Mouse (Mus musculus): Measurements from ENCODE around the gene Foxo1. TPM values are rescaled to one million over a fixed set of nuclear protein-coding genes. Genes with fewer than 3 reads are reported as not detected.

The Foxo1 gene
- total and polyA plus RNA-seq, 3 experiments: 0.31 to 2.5 TPM; not detected in 1

- DNase-seq (ENCODE audit: low read depth, low spot score): no peak
- Histone ChIP-seq H3K4me1 (ENCODE audit: control insufficient read depth in 1 of 2, insufficient read depth in 2 of 2, low read length in 2 of 2) (no peaks in the 10 kb centered on the region), H3K36me3 (ENCODE audit: control insufficient read depth in 1 of 2, insufficient read depth in 2 of 2, low read length in 2 of 2) (no peaks in the 10 kb centered on the region), H3K79me2 (ENCODE audit: control insufficient read depth, insufficient read depth, low read length, poor library complexity) (no peaks in the 10 kb centered on the region), H3K9ac (ENCODE audit: control insufficient read depth, low read depth, low read length, poor library complexity, severe bottlenecking) (no peak overlapping the region), H3K4me3 (ENCODE audit: control insufficient read depth in 1 of 2, insufficient read depth in 1 of 2, low read depth in 2 of 2, low read length in 2 of 2) (no peak overlapping the region), H3K27me3 (ENCODE audit: control insufficient read depth in 1 of 2, insufficient read depth in 2 of 2, low read length in 2 of 2) (no peaks in the 10 kb centered on the region), H3K27ac (ENCODE audit: control insufficient read depth, low read depth, low read length) (no peak overlapping the region), H3K9me3 (replicated peaks; ENCODE audit: insufficient read depth, low read length) (no peaks in the 10 kb centered on the region)
- no peak for TF ChIP-seq TBP (IDR thresholded peaks at IDR 0.05; ENCODE audit: low read depth, low read length)
- no peak for TF ChIP-seq E2F4 (IDR thresholded peaks at IDR 0.05; ENCODE audit: borderline replicate concordance, low read depth, low read length)
- no peak for TF ChIP-seq JUND (IDR thresholded peaks at IDR 0.05; ENCODE audit: low read depth, low read length)
- TF ChIP-seq NELFE (IDR thresholded peaks at IDR 0.05; ENCODE audit: low read depth, low read length): no peak
- no peak for TF ChIP-seq TAL1 (IDR thresholded peaks at IDR 0.05; ENCODE audit: low read length)
- TF ChIP-seq POLR2AphosphoS5 (IDR thresholded peaks at IDR 0.05; ENCODE audit: borderline replicate concordance, low read depth, low read length): no peak
Measured at GRCm38 (mm10) chr3:52391897-52392296, 123.8 kb downstream of the Foxo1 start.

- no peak overlapping the region for H3K27ac ChIP-seq (ENCODE audit: control insufficient read depth, low read depth, low read length)
- no peak overlapping the region for H3K4me3 ChIP-seq (ENCODE audit: control insufficient read depth in 1 of 2, insufficient read depth in 1 of 2, low read depth in 2 of 2, low read length in 2 of 2)
- no peak for TF ChIP-seq E2F4 (IDR thresholded peaks at IDR 0.05; ENCODE audit: borderline replicate concordance, low read depth, low read length)
- TF ChIP-seq GABPA (IDR thresholded peaks at IDR 0.05; ENCODE audit: low read depth, low read length): no peak
- no peak for TF ChIP-seq POLR2A (IDR thresholded peaks at IDR 0.05; ENCODE audit: control insufficient read depth in 1 of 2, insufficient read depth in 1 of 2, low read depth in 1 of 2, low read length in 2 of 2, poor library complexity in 1 of 2)
- TF ChIP-seq UBTF (IDR thresholded peaks at IDR 0.05; ENCODE audit: borderline replicate concordance, insufficient read depth, low read depth, low read length): no peak
- TF ChIP-seq JUND (IDR thresholded peaks at IDR 0.05; ENCODE audit: low read depth, low read length): no peak
- TF ChIP-seq MYB (IDR thresholded peaks at IDR 0.05; ENCODE audit: low read depth, low read length): no peak
- no peak for TF ChIP-seq POLR2AphosphoS2 (IDR thresholded peaks at IDR 0.05; ENCODE audit: low read length)
- TF ChIP-seq NRF1 (IDR thresholded peaks at IDR 0.05; ENCODE audit: insufficient read depth, low read depth, low read length, poor library complexity, severe bottlenecking): no peak
- TF ChIP-seq NELFE (IDR thresholded peaks at IDR 0.05; ENCODE audit: low read depth, low read length): no peak
- no peak for TF ChIP-seq ZNF384 (IDR thresholded peaks at IDR 0.05; ENCODE audit: low read depth, low read length)
- no peak for TF ChIP-seq USF1 (IDR thresholded peaks at IDR 0.05; ENCODE audit: low read depth, low read length)
- TF ChIP-seq TBP (IDR thresholded peaks at IDR 0.05; ENCODE audit: low read depth, low read length): no peak
- no peak for TF ChIP-seq CHD1 (IDR thresholded peaks at IDR 0.05; ENCODE audit: low read depth, low read length)
- no peak for TF ChIP-seq HCFC1 (IDR thresholded peaks at IDR 0.05; ENCODE audit: low read depth, low read length)
- TF ChIP-seq BHLHE40 (IDR thresholded peaks at IDR 0.05; ENCODE audit: borderline replicate concordance, low read depth, low read length): no peak
- TF ChIP-seq CHD2 (IDR thresholded peaks at IDR 0.05; ENCODE audit: low read length): no peak
- TF ChIP-seq ETS1 (IDR thresholded peaks at IDR 0.05; ENCODE audit: low read depth, low read length): no peak
- TF ChIP-seq SMC3 (IDR thresholded peaks at IDR 0.05; ENCODE audit: low read depth, low read length): no peak
- DNase-seq (ENCODE audit: low read depth, low spot score): no peak
- no peaks in the 10 kb centered on the region for H3K27me3 ChIP-seq (ENCODE audit: control insufficient read depth in 1 of 2, insufficient read depth in 2 of 2, low read length in 2 of 2)
- H3K9me3 ChIP-seq (replicated peaks; ENCODE audit: insufficient read depth, low read length): no peaks in the 10 kb centered on the region
- H3K9ac ChIP-seq (ENCODE audit: control insufficient read depth, low read depth, low read length, poor library complexity, severe bottlenecking): no peak overlapping the region
- H3K36me3 ChIP-seq (ENCODE audit: control insufficient read depth in 1 of 2, insufficient read depth in 2 of 2, low read length in 2 of 2): no peaks in the 10 kb centered on the region
- no peaks in the 10 kb centered on the region for H3K4me1 ChIP-seq (ENCODE audit: control insufficient read depth in 1 of 2, insufficient read depth in 2 of 2, low read length in 2 of 2)
- no peaks in the 10 kb centered on the region for H3K79me2 ChIP-seq (ENCODE audit: control insufficient read depth, insufficient read depth, low read length, poor library complexity)
Measured at GRCm38 (mm10) chr3:52392521-52392920, 124.4 kb downstream of the Foxo1 start.
